In the genomic region with DNA sequence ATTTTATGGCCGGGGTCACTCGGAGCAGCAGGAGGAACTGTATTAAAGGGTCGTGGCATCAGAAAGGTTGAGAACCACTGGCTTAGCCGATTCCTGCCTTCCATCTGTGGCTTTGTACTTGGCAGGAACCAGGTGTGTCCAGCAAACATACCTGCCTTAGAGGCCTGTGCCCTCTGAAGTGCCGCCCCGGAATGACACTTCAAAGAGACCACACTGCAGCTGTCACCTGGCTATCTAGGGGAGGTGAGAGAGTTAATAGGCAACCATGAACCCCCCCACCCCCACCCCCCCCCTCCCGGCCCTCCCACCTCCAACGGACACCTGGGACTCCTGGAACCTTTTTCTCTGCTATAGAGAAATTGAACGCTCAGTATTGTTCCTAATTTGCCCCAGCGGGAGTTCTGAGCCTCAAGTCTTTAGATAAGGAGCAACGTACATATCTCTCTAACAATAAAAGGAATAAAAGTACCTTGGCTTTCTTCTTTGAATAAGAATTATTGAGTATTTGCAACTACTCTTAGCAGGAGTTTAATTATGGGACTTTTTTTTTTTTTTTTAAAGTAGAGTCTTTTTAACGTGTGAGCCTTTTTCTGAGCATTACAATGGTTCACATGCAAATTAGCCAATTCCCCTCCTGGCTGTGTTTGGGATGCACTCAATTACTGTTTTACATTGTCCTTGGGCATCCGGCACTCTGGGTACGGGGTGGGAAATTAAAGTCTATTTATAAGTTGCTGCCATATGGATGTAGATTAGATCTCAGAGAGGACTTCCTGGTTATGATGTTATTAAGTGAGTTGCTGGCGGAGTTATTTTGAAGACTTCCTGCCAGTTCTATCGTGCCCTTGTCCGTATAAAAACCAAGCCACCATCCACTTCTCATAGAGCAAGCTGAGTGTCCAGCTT, we compare ENCODE assay signal across 11 mouse cellular contexts. TPM values are rescaled to one million over a fixed set of nuclear protein-coding genes. Genes with fewer than 3 reads are reported as not detected.
DNase-seq lines count a peak whose midpoint lies in the region; ATAC-seq lines count a peak whose summit lies in the region.
"Had no signal": no experiment of that assay in that cellular context is flagged by ENCODE, and none has a peak within 500 bp of the region (broad histone marks: within the 10 kb centered on the region; RNA-seq: fewer than 3 reads in every experiment).

No protein-coding gene starts in this region.

- H3K36me3 ChIP-seq in heart, embryonic 10.5 days: no peaks in the 10 kb centered on the region
- no peaks in the 10 kb centered on the region for H3K36me3 ChIP-seq in lung, embryonic 16.5 days (ENCODE audit: control insufficient read depth, insufficient read depth, low read length)

- no peak for DNase-seq in heart, embryonic 10.5 days (ENCODE audit: low spot score)
- no peak for DNase-seq in heart, postnatal 14 days
- DNase-seq in lung, postnatal 36 days: no peak
- DNase-seq in lung, postnatal 10 days: peak; percentile 9
- peak; percentile 72 for DNase-seq in thymus, postnatal 25 days
- no peak for DNase-seq in urinary bladder, adult 18-20 months (ENCODE audit: low spot score in 2 of 2)
- DNase-seq: embryo, embryonic 11 days had no signal

- WGBS in heart, embryonic 10.5 days: 65% methylated on average over 17 of the region's 17 CpGs
- WGBS in lung, embryonic 16.5 days: 19% methylated on average over 17 of the region's 17 CpGs

- peak overlapping the region; percentile 30 for H3K4me2 ChIP-seq in lung, embryonic 16.5 days (ENCODE audit: low read depth, low read length)

- no peak overlapping the region for H3K9ac ChIP-seq in lung, embryonic 16.5 days (ENCODE audit: low read length)
- H3K9ac ChIP-seq: liver, embryonic 14.5 days had no signal

- peaks cover 34% of the 10 kb centered on the region for H3K4me1 ChIP-seq in heart, embryonic 10.5 days
- peaks cover 36% of the 10 kb centered on the region for H3K4me1 ChIP-seq in lung, embryonic 16.5 days (replicated peaks; ENCODE audit: control insufficient read depth, insufficient read depth, low read length)

- H3K27ac ChIP-seq in heart, embryonic 10.5 days: peak overlapping the region; percentile 56; the same call in 1 of the 2 replicates
- peak overlapping the region; percentile 50 for H3K27ac ChIP-seq in lung, embryonic 16.5 days (ENCODE audit: low read length)
- H3K27ac ChIP-seq: liver, embryonic 14.5 days had no signal

- no peaks in the 10 kb centered on the region for H3K27me3 ChIP-seq in heart, embryonic 10.5 days (ENCODE audit: insufficient read depth, poor library complexity, severe bottlenecking)
- no peaks in the 10 kb centered on the region for H3K27me3 ChIP-seq in lung, embryonic 16.5 days (ENCODE audit: control insufficient read depth, insufficient read depth, low read depth, low read length)

- no peaks in the 10 kb centered on the region for H3K9me3 ChIP-seq in heart, embryonic 10.5 days
- H3K9me3 ChIP-seq in lung, embryonic 16.5 days (ENCODE audit: control insufficient read depth, low read length): no peaks in the 10 kb centered on the region

- no peak overlapping the region for H3K4me3 ChIP-seq in heart, embryonic 10.5 days
- H3K4me3 ChIP-seq in lung, embryonic 16.5 days (ENCODE audit: low read length): no peak overlapping the region

- intact Hi-C loops in heart, postnatal 14 days (cut with DNase I): no loop called here

- peak; percentile 39 for ATAC-seq in lung, embryonic 16.5 days (ENCODE audit: low read depth)
- ATAC-seq in cerebellum, adult (ENCODE audit: insufficient number of reproducible peaks, low FRiP score, low TSS enrichment): no peak
- ATAC-seq: forebrain, embryonic 16.5 days had no signal

RNA-seq across cellular contexts. Expression of a gene that starts 53.5 kb away (rescaled TPM):
- 20.6 and 28.8 TPM in 2 replicates for polyA plus RNA-seq in heart, embryonic 10.5 days (2016; fragmentation: Nextera tagmentation; extraction: Ambion mirVana)
- 10 to 100 TPM; 20.3 to 22.3 TPM for total RNA-seq in heart, postnatal 14 days (2021)
- 116 and 137 TPM in 2 replicates for polyA plus RNA-seq in lung, embryonic 16.5 days (2015; fragmentation: Nextera tagmentation; extraction: Ambion mirVana)

Comparison
In these comparisons a context has a peak if more than half of its experiments do, and no peak if none do; other contexts are left out.
1. DNase-seq: peak in lung, postnatal 10 days (single experiment) and thymus, postnatal 25 days (single experiment); none in heart, embryonic 10.5 days (single experiment), heart, postnatal 14 days (0 of 2), lung, postnatal 36 days (single experiment) and urinary bladder, adult 18-20 months (0 of 2).